Mouse (Mus musculus) lung, postnatal 14 days (tissue): Measurements from ENCODE around the gene Rimklb.

ENCODE experiments used
- DNase-seq: peaks from one replicate; pipeline ENCODE4 v3.0.0; 2021

The Rimklb gene

GRCm38 (mm10) chr6:122416347-122416746, 82.2 kb downstream of the Rimklb start:
- no peak for DNase-seq

- no peak for DNase-seq
Observed at GRCm38 (mm10) chr6:122411281-122411680, 87.3 kb downstream of the Rimklb start.

- peak; percentile 54 for DNase-seq
Observed at GRCm38 (mm10) chr6:122402240-122402639, 96.3 kb downstream of the Rimklb start.

GRCm38 (mm10) chr6:122400263-122400662, 98.3 kb downstream of the Rimklb start:
- no peak for DNase-seq
